Mouse (Mus musculus) limb, embryonic 14.5 days (tissue): ENCODE data around the gene Slc48a1. TPM values are rescaled to one million over a fixed set of nuclear protein-coding genes. Genes with fewer than 3 reads are reported as not detected.

Experiments used
- ATAC-seq: fragments of 200-750 bp; cut with Nextera tagmentation; 2 replicates; pipeline ENCODE4 v1.8.0; 2017; ENCODE audit warnings: low read depth, moderate number of reproducible peaks, moderate TSS enrichment; ENCODE audit not compliant: low FRiP score
- DNase-seq: peaks from one replicate; pipeline ENCODE4 v3.0.0-alpha.2; 2015; ENCODE audit warnings: low spot score
- H3K27ac ChIP-seq: fragments of 300-500 bp; sonication (generic); replicated peaks from 2 replicates; pipeline ENCODE4 v1.5.1; 2014; ENCODE audit warnings: low read depth, mild to moderate bottlenecking, low read length, moderate library complexity, mixed read lengths
- H3K27me3 ChIP-seq: fragments of 300-500 bp; sonication (generic); 2 replicates; pipeline ENCODE4 v1.6.1; 2014; ENCODE audit warnings: low read length, mixed read lengths; ENCODE audit not compliant: control insufficient read depth, insufficient read depth
- H3K36me3 ChIP-seq: fragments of 300-500 bp; sonication (generic); 2 replicates; pipeline ENCODE4 v1.6.1; 2014; ENCODE audit warnings: mild to moderate bottlenecking, low read length, moderate library complexity, mixed read lengths; ENCODE audit not compliant: control insufficient read depth, insufficient read depth
- H3K4me1 ChIP-seq: fragments of 300-500 bp; sonication (generic); 2 replicates; pipeline ENCODE4 v1.6.1; 2014; ENCODE audit warnings: antibody characterized with exemption, low read length, mixed read lengths; ENCODE audit not compliant: control insufficient read depth, insufficient read depth
- H3K4me2 ChIP-seq: fragments of 300-500 bp; sonication (generic); replicated peaks from 2 replicates; pipeline ENCODE4 v1.6.1; 2014; ENCODE audit warnings: low read depth, mild to moderate bottlenecking, low read length, moderate library complexity; ENCODE audit not compliant: severe bottlenecking
- H3K4me3 ChIP-seq: fragments of 300-500 bp; sonication (generic); replicated peaks from 2 replicates; pipeline ENCODE4 v1.5.1; 2014; ENCODE audit warnings: low read length
- H3K9ac ChIP-seq: fragments of 300-500 bp; sonication (generic); 2 replicates; pipeline ENCODE4 v1.6.1; 2014; ENCODE audit warnings: mild to moderate bottlenecking, low read depth, low read length, moderate library complexity; ENCODE audit not compliant: severe bottlenecking
- H3K9me3 ChIP-seq: fragments of 300-500 bp; sonication (generic); 2 replicates; pipeline ENCODE4 v1.6.1; 2016; ENCODE audit warnings: low read length; ENCODE audit not compliant: control insufficient read depth
- POLR2A ChIP-seq: fragments of 200-500 bp; IDR thresholded peaks from 2 replicates; pipeline ENCODE4 v1.8.0; 2012; ENCODE audit warnings: inconsistent platforms, mild to moderate bottlenecking, moderate library complexity, borderline replicate concordance; ENCODE audit not compliant: insufficient read depth, insufficient read length; ENCODE audit errors: extremely low read depth
- WGBS: fragments of 180-500 bp; shearing (Covaris S2); extraction: QIAGEN DNeasy Blood & Tissue Kit; methylation state at CpG from one replicate; pipeline ENCODE4 v1.1.7; 2014; 5-methylcytosine and 5-hydroxymethylcytosine counted together
- polyA plus RNA-seq, 2 experiments: library from polyadenylated mRNA; depleted of rRNA in 1 of 2; stranded (reverse) in 1 of 2; unstranded in 1 of 2; fragments of >200 nt; fragmentation: Nextera tagmentation in 1 of 2; extraction: Ambion mirVana in 1 of 2; gene quantifications; 2 replicates each; pipeline versions ENCODE4 v1.2.1 to v1.2.3; 2012 to 2014

Gene Slc48a1
- polyA plus RNA-seq, 2 experiments = 23.4 to 46.2 TPM

GRCm38 (mm10) chr15:97809942-97810341 lies 31.6 kb downstream of the Slc48a1 start:
- Histone ChIP-seq H3K4me1 (peaks cover 26% of the 10 kb centered on the region), H3K4me3 (no peak overlapping the region), H3K27ac (no peak overlapping the region), H3K27me3 (no peaks in the 10 kb centered on the region), H3K9ac (no peak overlapping the region), H3K9me3 (no peaks in the 10 kb centered on the region), H3K4me2 (no peak overlapping the region), H3K36me3 (peaks cover 55% of the 10 kb centered on the region)
- no peak for DNase-seq
- no peak for TF ChIP-seq POLR2A
- WGBS = 80% methylated on average over 5 of the region's 5 CpGs
- ATAC-seq = no peak

- ATAC-seq (no peak), DNase-seq (no peak)
- H3K4me3 ChIP-seq = no peak overlapping the region
- H3K4me2 ChIP-seq = no peak overlapping the region
- no peaks in the 10 kb centered on the region for H3K27me3 ChIP-seq
- H3K36me3 ChIP-seq = peaks cover 51% of the 10 kb centered on the region
- TF ChIP-seq POLR2A = no peak
- no peak overlapping the region for H3K9ac ChIP-seq
- no peaks in the 10 kb centered on the region for H3K9me3 ChIP-seq
- peaks cover 26% of the 10 kb centered on the region for H3K4me1 ChIP-seq
- no peak overlapping the region for H3K27ac ChIP-seq
- WGBS = 96% methylated on average over 5 of the region's 5 CpGs
Observed at GRCm38 (mm10) chr15:97810399-97810798, 32.1 kb downstream of the Slc48a1 start.

- no peak for TF ChIP-seq POLR2A
- no peaks in the 10 kb centered on the region for H3K27me3 ChIP-seq
- ATAC-seq = no peak
- peaks cover 48% of the 10 kb centered on the region for H3K36me3 ChIP-seq
- no peak overlapping the region for H3K4me3 ChIP-seq
- H3K27ac ChIP-seq = no peak overlapping the region
- WGBS = 90% methylated on average over 9 of the region's 9 CpGs
- peaks cover 26% of the 10 kb centered on the region for H3K4me1 ChIP-seq
- H3K4me2 ChIP-seq = no peak overlapping the region
- no peak overlapping the region for H3K9ac ChIP-seq
- DNase-seq = no peak
- no peaks in the 10 kb centered on the region for H3K9me3 ChIP-seq
Observed at GRCm38 (mm10) chr15:97811307-97811706, 33.0 kb downstream of the Slc48a1 start.

- TF ChIP-seq POLR2A = no peak
- no peak overlapping the region for H3K9ac ChIP-seq
Observed at GRCm38 (mm10) chr15:97812126-97812525, 33.8 kb downstream of the Slc48a1 start.

GRCm38 (mm10) chr15:97812875-97813274 lies 34.6 kb downstream of the Slc48a1 start:
- peaks cover 33% of the 10 kb centered on the region for H3K36me3 ChIP-seq
- H3K9ac ChIP-seq = no peak overlapping the region
- no peaks in the 10 kb centered on the region for H3K9me3 ChIP-seq
- WGBS = 67% methylated on average over 7 of the region's 7 CpGs
- ATAC-seq (no peak), DNase-seq (no peak)
- no peaks in the 10 kb centered on the region for H3K27me3 ChIP-seq
- H3K4me1 ChIP-seq = peaks cover 26% of the 10 kb centered on the region
- no peak overlapping the region for H3K4me3 ChIP-seq
- no peak overlapping the region for H3K27ac ChIP-seq
- no peak for TF ChIP-seq POLR2A
- no peak overlapping the region for H3K4me2 ChIP-seq

More at GRCm38 (mm10) chr15:97812126-97812525, 33.8 kb downstream of the Slc48a1 start:
- DNase-seq (no peak), ATAC-seq (no peak)
- Histone ChIP-seq H3K9me3 (no peaks in the 10 kb centered on the region), H3K4me1 (peaks cover 26% of the 10 kb centered on the region), H3K4me2 (no peak overlapping the region), H3K27ac (no peak overlapping the region), H3K4me3 (no peak overlapping the region), H3K36me3 (peaks cover 40% of the 10 kb centered on the region), H3K27me3 (no peaks in the 10 kb centered on the region)
- 74% methylated on average over 6 of the region's 6 CpGs for WGBS
